Mouse (Mus musculus): ENCODE data around the gene Ccm2l.

DNA sequence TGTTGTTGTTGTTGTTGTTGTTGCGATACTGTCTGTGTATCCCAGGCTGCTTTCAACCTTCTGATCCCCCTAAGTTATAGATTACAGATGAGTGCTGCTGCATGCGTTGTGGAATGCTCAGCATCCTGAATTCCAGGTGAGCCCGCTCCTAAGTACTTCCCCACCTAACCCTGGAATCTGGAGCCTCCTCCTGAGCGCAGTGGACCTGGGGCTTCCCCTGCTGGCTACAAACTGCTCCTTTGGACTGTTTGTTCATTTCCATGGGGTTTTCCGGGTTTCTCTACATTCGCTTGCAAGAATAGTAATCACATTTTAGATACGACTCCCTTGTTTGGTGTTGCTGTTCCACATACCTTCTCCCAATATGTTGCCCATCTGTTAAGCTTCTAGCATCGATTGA, 17.5 kb downstream of the Ccm2l start:
- TF ChIP-seq GATA1 (IDR thresholded peaks at IDR 0.05; ENCODE audit: borderline replicate concordance, low read length) (no peak), FLI1 (IDR thresholded peaks at IDR 0.05; ENCODE audit: low read length) (no peak)
